Mouse (Mus musculus): ENCODE measurements around the gene Hnrnph2. TPM values are rescaled to one million over a fixed set of nuclear protein-coding genes. Genes with fewer than 3 reads are reported as not detected.

Gene Hnrnph2
- total RNA-seq (2014; fragmentation: Nextera tagmentation), result 73.1 and 89.1 TPM in 2 replicates
- total RNA-seq (2017), result 180 and 195 TPM in 2 replicates
- polyA plus RNA-seq (2012), result 13.1 and 21.1 TPM in 2 replicates

- peaks cover 10% of the 10 kb centered on the region for H3K4me1 ChIP-seq (ENCODE audit: insufficient read depth, low read depth, low read length)
- H3K4me3 ChIP-seq (ENCODE audit: low read depth, low read length), result peak within 1 kb of the TSS; percentile 70
- TF ChIP-seq CTCF (IDR thresholded peaks at IDR 0.05; ENCODE audit: low read depth, low read length) (no peak), GATA1 (IDR thresholded peaks at IDR 0.05; ENCODE audit: borderline replicate concordance, low read length) (no peak), TAL1 (conservative IDR thresholded peaks at IDR 0.05; ENCODE audit: low read depth, low read length) (no peak), GATA2 (IDR thresholded peaks at IDR 0.05; ENCODE audit: borderline replicate concordance, low read depth, low read length) (no peak), POLR2AphosphoS5 (IDR thresholded peaks at IDR 0.05; ENCODE audit: insufficient replicate concordance, low read depth, low read length) (no peak)
- peaks cover 14% of the 10 kb centered on the region for H3K36me3 ChIP-seq (replicated peaks)
- DNase-seq (ENCODE audit: low spot score) (peak; percentile 64), ATAC-seq (ENCODE audit: extremely low read depth, insufficient number of reproducible peaks, low FRiP score, poor library complexity, severe bottlenecking) (peak; percentile 94)
- no peaks in the 10 kb centered on the region for H3K27me3 ChIP-seq (ENCODE audit: insufficient read depth, low read length)
- H3K9me3 ChIP-seq (replicated peaks), result no peaks in the 10 kb centered on the region
Measured at GRCm38 (mm10) chrX:134600659-134601379, at the start of gene Hnrnph2, which contains the start of gene Gla. Gene Hnrnph2, plus strand, starts transcription at chrX:134601179. Gene Gla, minus strand, starts transcription at chrX:134601125.

- H3K4me1 ChIP-seq (ENCODE audit: insufficient read depth, low read depth, low read length), result peaks cover 9% of the 10 kb centered on the region; the same call in 1 of the 2 replicates
- no peak for TF ChIP-seq TAL1 (conservative IDR thresholded peaks at IDR 0.05; ENCODE audit: low read depth, low read length)
- TF ChIP-seq GATA1 (IDR thresholded peaks at IDR 0.05; ENCODE audit: borderline replicate concordance, low read length), result no peak
- no peak for TF ChIP-seq POLR2AphosphoS5 (IDR thresholded peaks at IDR 0.05; ENCODE audit: insufficient replicate concordance, low read depth, low read length)
- no peak for TF ChIP-seq CTCF (IDR thresholded peaks at IDR 0.05; ENCODE audit: low read depth, low read length)
- TF ChIP-seq GATA2 (IDR thresholded peaks at IDR 0.05; ENCODE audit: borderline replicate concordance, low read depth, low read length), result no peak
- H3K4me3 ChIP-seq (ENCODE audit: low read depth, low read length), result no peak overlapping the region
- H3K27me3 ChIP-seq (ENCODE audit: insufficient read depth, low read length), result no peaks in the 10 kb centered on the region
- DNase-seq (ENCODE audit: low spot score) (no peak), ATAC-seq (ENCODE audit: extremely low read depth, insufficient number of reproducible peaks, low FRiP score, poor library complexity, severe bottlenecking) (no peak)
- peaks cover 72% of the 10 kb centered on the region for H3K36me3 ChIP-seq (replicated peaks)
- H3K9me3 ChIP-seq (replicated peaks), result no peaks in the 10 kb centered on the region
Measured at GRCm38 (mm10) chrX:134553326-134553725, 47.7 kb upstream of the Hnrnph2 start.

DNA sequence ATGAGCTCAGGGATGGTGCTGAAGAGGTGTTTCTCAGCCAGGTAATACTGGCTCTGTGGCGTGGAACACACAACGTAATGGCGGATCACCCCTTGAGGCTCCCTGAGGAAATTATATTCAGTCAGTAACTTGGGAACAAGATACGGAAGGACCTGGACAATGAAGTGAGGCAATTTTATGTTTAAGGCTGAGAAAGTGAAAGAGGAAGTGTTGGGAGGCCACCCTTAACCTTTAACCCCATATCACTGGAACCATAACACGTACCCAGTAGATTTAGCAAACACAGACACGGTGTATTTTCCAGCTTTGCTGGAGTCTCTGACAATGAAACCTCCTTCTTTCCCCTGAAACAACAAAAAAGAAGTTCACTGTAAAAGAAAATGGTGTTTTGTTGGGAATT, 46.6 kb upstream of the Hnrnph2 start:
- no peak overlapping the region for H3K4me3 ChIP-seq (ENCODE audit: low read depth, low read length)
- no peak for TF ChIP-seq POLR2AphosphoS5 (IDR thresholded peaks at IDR 0.05; ENCODE audit: insufficient replicate concordance, low read depth, low read length)
- no peak for TF ChIP-seq CTCF (IDR thresholded peaks at IDR 0.05; ENCODE audit: low read depth, low read length)
- TF ChIP-seq GATA2 (IDR thresholded peaks at IDR 0.05; ENCODE audit: borderline replicate concordance, low read depth, low read length), result no peak
- no peak for TF ChIP-seq TAL1 (conservative IDR thresholded peaks at IDR 0.05; ENCODE audit: low read depth, low read length)
- no peak for TF ChIP-seq GATA1 (IDR thresholded peaks at IDR 0.05; ENCODE audit: borderline replicate concordance, low read length)
- H3K36me3 ChIP-seq (replicated peaks), result peaks cover 70% of the 10 kb centered on the region
- peaks cover 9% of the 10 kb centered on the region; the same call in 1 of the 2 replicates for H3K4me1 ChIP-seq (ENCODE audit: insufficient read depth, low read depth, low read length)
- no peaks in the 10 kb centered on the region for H3K27me3 ChIP-seq (ENCODE audit: insufficient read depth, low read length)
- no peaks in the 10 kb centered on the region for H3K9me3 ChIP-seq (replicated peaks)
- ATAC-seq (ENCODE audit: extremely low read depth, insufficient number of reproducible peaks, low FRiP score, poor library complexity, severe bottlenecking) (no peak), DNase-seq (ENCODE audit: low spot score) (no peak)

GRCm38 (mm10) chrX:134564326-134564725, 36.7 kb upstream of the Hnrnph2 start:
- no peak for DNase-seq (ENCODE audit: low spot score)
- TF ChIP-seq GATA1 (IDR thresholded peaks at IDR 0.05; ENCODE audit: borderline replicate concordance, low read length), result no peak
- TF ChIP-seq CTCF (IDR thresholded peaks at IDR 0.05; ENCODE audit: low read depth, low read length), result no peak
- no peak for TF ChIP-seq POLR2AphosphoS5 (IDR thresholded peaks at IDR 0.05; ENCODE audit: insufficient replicate concordance, low read depth, low read length)
- TF ChIP-seq GATA2 (IDR thresholded peaks at IDR 0.05; ENCODE audit: borderline replicate concordance, low read depth, low read length), result no peak
- no peak for TF ChIP-seq TAL1 (conservative IDR thresholded peaks at IDR 0.05; ENCODE audit: low read depth, low read length)
- peaks cover 51% of the 10 kb centered on the region for H3K36me3 ChIP-seq (replicated peaks)
- no peak overlapping the region for H3K4me3 ChIP-seq (ENCODE audit: low read depth, low read length)
- H3K27me3 ChIP-seq (ENCODE audit: insufficient read depth, low read length), result no peaks in the 10 kb centered on the region
- no peaks in the 10 kb centered on the region for H3K9me3 ChIP-seq (replicated peaks)
- no peak for ATAC-seq (ENCODE audit: extremely low read depth, insufficient number of reproducible peaks, low FRiP score, poor library complexity, severe bottlenecking)
- H3K4me1 ChIP-seq (ENCODE audit: insufficient read depth, low read depth, low read length), result no peaks in the 10 kb centered on the region

DNA sequence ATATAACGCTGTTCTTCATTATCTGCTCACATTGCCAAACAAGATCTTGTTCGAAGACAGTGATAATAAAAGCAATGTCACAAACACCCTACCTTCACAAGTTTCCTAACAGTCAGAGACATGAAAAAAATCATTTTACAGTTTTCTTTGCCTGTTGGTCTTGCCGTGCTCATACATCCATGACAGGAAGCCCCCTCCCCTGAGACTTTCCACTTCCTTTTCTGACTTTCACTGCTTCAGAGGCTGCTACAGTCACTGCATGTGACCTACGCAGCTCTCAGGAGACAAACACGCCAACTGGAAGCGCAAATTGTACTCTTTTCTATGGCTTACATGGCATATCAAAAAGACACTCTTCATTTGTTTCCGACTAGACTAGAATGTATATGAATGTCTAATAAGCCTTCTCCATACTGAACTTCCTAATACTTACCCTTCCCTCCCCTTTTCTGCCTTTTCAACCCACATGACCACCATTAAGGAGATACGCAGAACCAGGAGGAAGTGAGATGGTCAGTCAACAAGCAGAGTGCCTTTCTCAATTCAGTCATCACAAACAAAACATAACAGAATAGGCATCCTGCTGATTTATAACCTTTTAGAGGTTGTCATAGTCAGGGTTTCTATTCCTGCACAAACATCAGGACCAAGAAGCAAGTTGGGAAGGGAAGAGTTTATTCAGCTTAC, 34.3 kb upstream of the Hnrnph2 start:
- H3K36me3 ChIP-seq (replicated peaks), result peaks cover 57% of the 10 kb centered on the region
- no peak for ATAC-seq (ENCODE audit: extremely low read depth, insufficient number of reproducible peaks, low FRiP score, poor library complexity, severe bottlenecking)
- no peak for DNase-seq (ENCODE audit: low spot score)

DNA sequence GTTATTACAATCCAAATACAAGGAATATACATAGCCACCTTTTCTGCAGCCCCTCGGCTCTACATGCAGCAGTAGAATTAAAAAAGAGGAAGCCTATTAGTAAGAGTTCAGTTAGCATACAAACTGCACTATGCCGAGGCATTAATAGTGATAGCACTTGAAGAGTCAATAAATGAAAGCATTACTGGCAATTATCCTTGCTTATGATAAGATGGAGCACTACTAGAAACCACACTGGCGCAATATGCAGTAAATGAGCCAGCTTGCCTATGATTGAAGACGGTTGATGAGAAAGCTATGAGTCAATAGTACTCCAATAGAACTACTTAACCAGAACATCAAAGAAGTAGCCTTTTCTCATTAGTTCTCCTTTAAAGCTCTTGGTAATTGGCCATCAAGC, 23.1 kb upstream of the Hnrnph2 start:
- no peak for ATAC-seq (ENCODE audit: extremely low read depth, insufficient number of reproducible peaks, low FRiP score, poor library complexity, severe bottlenecking)
- no peak for TF ChIP-seq GATA1 (IDR thresholded peaks at IDR 0.05; ENCODE audit: borderline replicate concordance, low read length)
- no peak for TF ChIP-seq POLR2AphosphoS5 (IDR thresholded peaks at IDR 0.05; ENCODE audit: insufficient replicate concordance, low read depth, low read length)
- no peak for TF ChIP-seq TAL1 (conservative IDR thresholded peaks at IDR 0.05; ENCODE audit: low read depth, low read length)
- no peak for TF ChIP-seq CTCF (IDR thresholded peaks at IDR 0.05; ENCODE audit: low read depth, low read length)
- TF ChIP-seq GATA2 (IDR thresholded peaks at IDR 0.05; ENCODE audit: borderline replicate concordance, low read depth, low read length), result no peak

More for the DNA sequence above, 34.3 kb upstream of the Hnrnph2 start:
- no peaks in the 10 kb centered on the region for H3K4me1 ChIP-seq (ENCODE audit: insufficient read depth, low read depth, low read length)
- no peak for TF ChIP-seq POLR2AphosphoS5 (IDR thresholded peaks at IDR 0.05; ENCODE audit: insufficient replicate concordance, low read depth, low read length)
- no peak for TF ChIP-seq GATA1 (IDR thresholded peaks at IDR 0.05; ENCODE audit: borderline replicate concordance, low read length)
- no peak for TF ChIP-seq GATA2 (IDR thresholded peaks at IDR 0.05; ENCODE audit: borderline replicate concordance, low read depth, low read length)
- no peak for TF ChIP-seq CTCF (IDR thresholded peaks at IDR 0.05; ENCODE audit: low read depth, low read length)
- no peak for TF ChIP-seq TAL1 (conservative IDR thresholded peaks at IDR 0.05; ENCODE audit: low read depth, low read length)
- H3K27me3 ChIP-seq (ENCODE audit: insufficient read depth, low read length), result no peaks in the 10 kb centered on the region
- no peaks in the 10 kb centered on the region for H3K9me3 ChIP-seq (replicated peaks)
- no peak overlapping the region for H3K4me3 ChIP-seq (ENCODE audit: low read depth, low read length)

More for the DNA sequence above, 23.1 kb upstream of the Hnrnph2 start:
- no peaks in the 10 kb centered on the region for H3K27me3 ChIP-seq (ENCODE audit: insufficient read depth, low read length)
- peaks cover 31% of the 10 kb centered on the region for H3K36me3 ChIP-seq (replicated peaks)
- H3K4me3 ChIP-seq (ENCODE audit: low read depth, low read length), result no peak overlapping the region
- no peaks in the 10 kb centered on the region for H3K9me3 ChIP-seq (replicated peaks)
- DNase-seq (ENCODE audit: low spot score), result no peak
- H3K4me1 ChIP-seq (ENCODE audit: insufficient read depth, low read depth, low read length), result peaks cover 34% of the 10 kb centered on the region

Measured in G1E (cell line).